Mouse (Mus musculus): Measurements from ENCODE around the gene BC051665.

The BC051665 gene

GRCm38 (mm10) chr13:60786264-60786663, at the start of gene BC051665:
Gene BC051665, minus strand, starts transcription at chr13:60786364.
- no peak for DNase-seq (ENCODE audit: low read depth, low spot score)

GRCm38 (mm10) chr13:60826052-60826451, 39.9 kb upstream of the BC051665 start:
- DNase-seq (ENCODE audit: low read depth, low spot score) = no peak

DNA sequence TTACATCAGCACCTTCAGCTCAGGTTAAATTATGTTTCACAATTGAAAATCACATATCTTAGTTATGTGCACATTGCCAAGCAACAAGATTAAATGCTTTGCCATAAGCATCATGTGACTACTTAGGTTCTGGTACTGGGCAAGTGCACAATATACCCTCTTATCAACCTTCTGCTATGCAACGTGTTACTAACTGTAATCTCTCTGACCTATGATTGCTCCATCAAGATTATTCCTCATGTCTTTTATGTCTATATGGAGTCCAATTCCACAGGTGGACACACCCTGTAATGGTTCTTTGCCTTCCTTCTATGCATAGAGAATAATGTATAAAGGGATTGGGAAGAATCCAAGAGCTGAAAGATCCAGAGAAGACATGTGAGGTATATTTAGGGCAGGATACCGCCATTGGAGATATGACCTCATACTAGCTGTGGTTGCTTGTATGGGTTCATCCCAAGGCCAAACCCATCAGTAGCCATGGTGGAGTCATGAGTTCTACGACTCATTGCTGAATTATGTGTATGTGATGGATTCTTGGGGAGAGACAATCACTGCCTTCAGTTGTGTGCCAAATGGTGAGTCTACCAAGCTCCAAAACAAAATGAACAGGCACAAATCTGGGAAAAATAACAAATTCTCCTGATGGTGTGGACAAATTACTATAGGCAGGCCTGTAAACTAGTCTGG, 34.5 kb upstream of the BC051665 start:
- DNase-seq (ENCODE audit: low read depth, low spot score) = no peak

GRCm38 (mm10) chr13:60819469-60819868, 33.3 kb upstream of the BC051665 start:
- peak; percentile 13 for DNase-seq (ENCODE audit: low read depth, low spot score)

DNA sequence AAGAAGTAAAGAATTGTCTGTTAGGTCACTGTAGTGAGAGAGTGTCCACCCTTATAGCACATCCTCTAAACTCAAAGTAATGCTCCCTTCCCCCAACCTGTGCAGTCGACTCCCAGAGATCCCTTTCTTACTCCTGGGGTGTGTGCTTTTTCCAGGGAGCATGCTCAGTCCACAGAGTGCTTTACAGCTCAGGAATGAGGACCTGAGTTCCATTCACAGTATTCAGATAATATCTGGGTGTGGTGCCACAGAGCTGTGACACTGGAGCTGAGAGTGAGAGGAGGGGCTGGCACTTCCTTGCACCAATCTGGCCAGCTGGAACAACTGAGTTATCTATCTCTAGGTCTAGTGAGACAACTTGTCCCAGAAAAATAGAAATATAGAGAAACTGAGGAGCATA, 27.6 kb upstream of the BC051665 start:
- no peak for DNase-seq (ENCODE audit: low read depth, low spot score)

DNA sequence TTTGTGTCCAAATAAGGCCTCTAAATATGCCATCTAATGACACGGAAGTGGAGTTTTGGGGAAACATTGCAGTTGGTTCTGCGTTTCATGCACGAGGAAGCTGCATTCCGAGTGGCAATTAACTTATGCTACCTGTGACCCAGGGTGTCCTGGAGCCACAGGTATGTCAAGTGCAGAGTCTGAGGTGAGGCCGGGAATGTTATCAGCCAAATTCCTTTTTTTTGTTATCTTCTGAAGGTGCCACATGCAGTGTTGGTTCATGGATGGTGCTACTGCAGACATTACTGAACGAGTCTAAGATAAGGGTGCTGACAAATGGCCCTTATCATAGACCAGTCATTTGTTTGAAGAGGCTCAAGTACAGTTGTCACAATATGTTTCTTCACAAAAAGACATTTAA, 26.6 kb upstream of the BC051665 start:
- DNase-seq (ENCODE audit: low read depth, low spot score) = no peak

- DNase-seq (ENCODE audit: low read depth, low spot score) = no peak
Measured at GRCm38 (mm10) chr13:60809690-60810089, 23.5 kb upstream of the BC051665 start.

GRCm38 (mm10) chr13:60802749-60803148, 16.6 kb upstream of the BC051665 start, which contains the start of gene Ctsll3:
Gene Ctsll3, minus strand, starts transcription at chr13:60802849.
- no peak for DNase-seq (ENCODE audit: low read depth, low spot score)

DNA sequence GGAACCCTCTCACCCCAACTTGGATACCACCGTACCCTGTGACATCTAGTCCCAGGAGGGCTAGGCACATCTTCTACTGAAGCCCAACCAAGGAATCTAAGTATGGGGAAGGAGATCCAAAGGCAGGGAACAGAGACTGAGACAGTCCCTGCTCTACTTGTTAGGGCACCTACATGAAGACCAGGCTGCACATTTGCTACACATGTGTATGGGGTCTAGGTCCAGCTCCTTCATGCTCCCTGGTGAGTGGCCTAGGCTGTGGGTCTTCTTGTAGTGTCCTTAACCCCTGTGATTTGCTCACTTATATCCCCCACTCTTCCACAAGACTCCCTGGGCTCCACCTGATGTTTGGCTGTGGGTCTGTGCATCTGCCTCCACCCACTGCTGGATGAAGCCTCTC, 3.3 kb upstream of the BC051665 start:
- DNase-seq (ENCODE audit: low read depth, low spot score) = no peak

DNA sequence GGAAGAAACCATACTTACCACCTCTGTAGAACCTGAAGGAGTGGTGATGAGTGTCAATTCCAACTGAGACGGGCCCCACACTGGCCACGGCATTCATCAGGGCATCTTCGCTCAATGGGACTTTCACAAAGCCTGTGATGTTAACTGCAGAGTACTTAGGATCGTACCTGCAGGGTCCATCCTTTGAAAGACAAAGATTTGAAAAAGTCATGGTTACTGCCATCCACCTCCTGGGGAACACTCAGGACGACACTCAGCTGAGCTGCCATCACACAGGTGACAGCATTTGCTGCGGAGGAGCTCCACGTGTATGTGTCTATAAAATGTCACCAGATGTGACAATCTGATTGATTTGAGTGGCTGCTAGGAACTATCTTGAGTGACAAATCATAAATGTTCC, 2.9 kb downstream of the BC051665 start:
- DNase-seq (ENCODE audit: low read depth, low spot score) = no peak

GRCm38 (mm10) chr13:60780534-60780933, 5.6 kb downstream of the BC051665 start:
- DNase-seq (ENCODE audit: low read depth, low spot score) = no peak

DNA sequence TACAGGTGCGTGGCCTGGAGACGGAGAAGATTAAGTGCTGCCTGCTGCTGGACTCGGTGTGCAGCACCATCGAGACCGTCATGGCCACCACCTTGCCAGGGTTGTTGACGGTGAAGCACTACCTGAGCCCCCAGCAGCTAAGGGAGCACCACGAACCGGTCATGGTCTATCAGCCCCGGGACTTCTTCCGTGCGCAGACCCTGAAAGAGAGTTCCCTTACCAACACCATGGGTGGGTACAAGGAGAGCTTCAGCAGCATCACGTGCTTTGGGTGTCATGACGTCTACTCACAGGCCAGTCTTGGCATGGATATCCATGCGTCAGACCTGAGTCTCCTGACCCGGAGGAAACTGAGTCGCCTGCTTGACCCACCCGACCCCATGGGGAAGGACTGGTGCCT, 25.0 kb downstream of the BC051665 start:
- DNase-seq (ENCODE audit: low read depth, low spot score) = no peak

DNA sequence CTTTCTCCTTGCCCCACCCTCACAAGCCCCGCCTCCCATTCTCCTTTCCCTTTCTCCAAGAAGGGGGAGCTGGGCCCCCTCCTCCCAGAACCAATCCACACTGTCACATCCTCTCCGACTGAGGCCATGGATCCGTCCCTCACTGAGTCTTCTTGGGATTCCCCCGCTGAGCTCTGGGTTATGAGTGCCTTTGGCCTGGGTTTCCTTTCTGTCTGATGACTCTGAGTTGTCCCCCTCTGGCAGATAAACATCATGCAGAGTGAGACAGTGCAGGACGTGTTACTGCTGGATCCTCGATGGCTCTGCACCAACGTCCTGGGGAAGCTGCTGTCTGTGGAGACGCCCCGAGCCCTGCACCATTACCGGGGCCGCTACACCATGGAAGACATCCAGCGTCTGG, 25.8 kb downstream of the BC051665 start:
- DNase-seq (ENCODE audit: low read depth, low spot score) = no peak

DNA sequence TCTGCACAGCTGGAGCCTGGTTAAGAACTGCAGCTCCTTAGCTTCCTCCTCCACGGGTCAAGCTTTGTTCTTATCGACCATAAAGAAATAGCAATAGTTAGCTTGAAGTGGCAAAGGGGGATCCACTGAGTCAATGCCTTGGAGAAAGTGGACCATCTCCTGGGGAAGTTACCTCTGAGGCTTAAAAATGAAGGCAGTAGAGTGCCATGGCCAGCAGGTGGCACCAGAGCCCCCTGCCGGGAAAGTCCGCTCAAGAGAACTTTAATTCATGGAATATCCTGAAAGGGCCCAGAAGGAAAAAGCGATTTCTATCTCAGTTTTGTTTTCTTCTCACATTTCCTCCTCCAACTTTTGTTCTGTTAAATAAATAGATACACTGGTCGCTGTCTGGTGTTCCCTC, 27.0 kb downstream of the BC051665 start:
- no peak for DNase-seq (ENCODE audit: low read depth, low spot score)

GRCm38 (mm10) chr13:60757292-60757691, 28.9 kb downstream of the BC051665 start:
- no peak for DNase-seq (ENCODE audit: low read depth, low spot score)

DNA sequence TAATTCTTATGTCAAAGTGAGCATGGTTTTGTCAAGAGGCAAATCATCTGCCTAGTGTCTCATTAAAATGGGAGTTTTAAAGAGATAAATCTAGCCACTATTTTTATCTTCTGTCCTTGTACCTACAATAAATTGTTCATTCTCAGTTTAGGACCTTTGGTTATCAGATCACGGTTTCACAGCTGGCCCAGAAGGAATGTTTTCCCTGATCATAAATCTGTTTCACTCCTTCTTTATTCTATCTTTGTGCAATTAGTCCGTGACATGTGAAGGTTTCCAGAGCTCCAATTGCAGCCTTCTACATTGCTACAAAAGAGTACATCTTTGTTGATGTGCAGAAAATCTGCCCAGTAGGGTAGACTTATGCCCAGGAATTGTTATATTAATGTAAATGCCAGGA, 30.9 kb downstream of the BC051665 start:
- DNase-seq (ENCODE audit: low read depth, low spot score) = no peak

GRCm38 (mm10) chr13:60753216-60753615, 32.9 kb downstream of the BC051665 start:
- DNase-seq (ENCODE audit: low read depth, low spot score) = no peak

DNA sequence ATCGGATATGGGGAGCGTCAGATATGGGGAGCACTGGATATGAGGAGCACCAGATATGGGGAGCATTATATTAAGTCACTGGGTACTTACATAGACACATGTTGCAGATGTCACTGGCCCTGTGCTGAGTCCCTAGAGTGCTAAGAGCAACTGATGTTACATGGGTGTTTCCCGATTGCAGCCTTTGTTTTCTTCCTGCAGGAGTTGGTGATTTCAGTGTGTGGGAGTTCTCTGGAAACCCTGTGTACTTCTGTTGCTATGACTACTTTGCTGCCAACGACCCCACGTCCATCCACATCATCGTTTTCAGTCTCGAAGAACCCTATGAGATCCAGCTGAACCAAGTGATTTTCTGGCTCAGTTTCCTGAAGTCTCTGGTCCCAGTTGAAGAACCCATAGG, 35.2 kb downstream of the BC051665 start:
- DNase-seq (ENCODE audit: low read depth, low spot score) = no peak

GRCm38 (mm10) chr13:60748556-60748955, 37.6 kb downstream of the BC051665 start:
- DNase-seq (ENCODE audit: low read depth, low spot score) = no peak

GRCm38 (mm10) chr13:60747201-60747600, 39.0 kb downstream of the BC051665 start:
- no peak for DNase-seq (ENCODE audit: low read depth, low spot score)

DNA sequence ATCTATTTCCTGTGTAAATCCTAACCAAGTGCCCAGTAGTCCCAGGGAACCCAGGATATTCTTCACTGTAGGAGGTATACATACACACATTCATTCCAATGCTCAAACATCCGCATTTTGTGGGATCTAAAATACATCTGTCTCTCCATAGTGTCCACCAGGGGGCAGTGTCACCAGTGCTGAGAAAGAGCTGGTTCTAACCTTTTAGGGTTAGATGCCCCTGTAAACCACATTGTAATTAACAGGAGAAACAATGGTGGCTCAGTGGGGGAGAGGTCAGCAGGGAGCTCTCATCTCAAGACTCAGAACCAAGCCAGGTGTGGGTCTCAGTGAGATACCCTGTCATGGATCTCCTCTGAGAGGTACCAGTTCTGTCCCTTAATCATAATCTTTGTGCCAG, 39.9 kb downstream of the BC051665 start:
- no peak for DNase-seq (ENCODE audit: low read depth, low spot score)

- no peak for DNase-seq (ENCODE audit: low read depth, low spot score)
Measured at GRCm38 (mm10) chr13:60745358-60745757, 40.8 kb downstream of the BC051665 start.

- no peak for DNase-seq (ENCODE audit: low read depth, low spot score)
Measured at GRCm38 (mm10) chr13:60744736-60745135, 41.4 kb downstream of the BC051665 start.

- DNase-seq (ENCODE audit: low read depth, low spot score) = no peak
Measured at GRCm38 (mm10) chr13:60744078-60744460, 42.1 kb downstream of the BC051665 start.

All from WW6 (cell line).